Mouse (Mus musculus) kidney, adult 9 months (tissue): ENCODE data around the gene Map3k4.

Experiments
- DNase-seq: peaks from one replicate; pipeline ENCODE4 v3.0.0; 2022

Map3k4 gene

DNA sequence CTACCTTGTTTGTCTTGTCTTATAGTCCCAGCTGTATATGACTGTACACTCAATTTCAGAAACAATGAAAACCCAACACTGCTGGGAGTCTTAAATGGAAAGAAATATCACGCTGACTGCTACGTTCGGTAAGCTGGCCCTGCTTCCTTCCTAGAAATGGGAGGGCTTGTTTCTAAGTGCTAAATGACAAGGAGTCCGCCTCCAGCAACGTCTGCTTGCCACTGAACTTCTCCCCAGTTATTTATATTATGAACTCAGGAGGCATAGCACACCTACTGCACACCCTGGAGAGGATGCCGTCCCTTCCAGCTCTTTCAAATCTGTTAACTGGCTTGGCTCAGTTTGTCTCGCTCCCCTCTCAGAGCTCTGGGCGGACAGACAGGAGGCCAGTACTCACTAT, 105.2 kb downstream of the Map3k4 start:
- no peak for DNase-seq

DNA sequence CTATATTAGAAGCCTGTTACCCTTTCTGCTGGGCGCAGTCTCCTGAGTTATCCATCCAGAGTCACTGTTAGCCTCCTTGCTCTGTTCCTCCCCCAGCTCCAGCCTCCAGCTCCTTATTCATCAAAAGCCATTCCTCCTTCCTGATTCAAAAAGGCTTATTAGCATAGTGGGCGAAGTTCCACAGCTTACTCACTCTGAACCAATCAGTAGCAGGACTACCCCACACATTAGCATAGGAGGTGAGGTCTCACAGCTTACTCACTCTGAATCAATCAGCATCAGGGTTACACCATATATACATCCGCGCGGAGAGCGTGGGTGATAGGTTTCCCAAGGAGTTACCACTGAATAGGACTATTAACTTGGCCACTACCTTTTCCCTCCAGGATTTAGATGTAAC, 106.3 kb downstream of the Map3k4 start:
- DNase-seq = no peak

DNA sequence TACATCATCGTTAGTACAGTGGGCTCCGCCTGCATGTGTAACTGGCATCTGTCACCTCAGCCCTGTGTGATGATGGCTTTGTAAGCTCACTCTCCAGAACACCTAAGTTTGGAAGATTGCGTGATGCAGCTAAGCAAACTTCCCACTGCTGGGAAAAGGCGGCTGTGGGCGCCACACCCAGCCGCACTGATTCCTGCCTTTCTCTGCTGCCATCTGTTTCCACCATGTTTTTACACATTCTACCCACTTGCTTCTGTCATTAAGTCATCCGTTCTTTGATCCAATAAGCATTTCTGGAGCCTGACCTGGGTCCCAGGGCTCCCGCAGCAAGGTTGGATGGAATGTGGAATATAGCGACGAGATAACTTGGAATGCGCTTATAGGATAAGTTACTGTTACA, 106.7 kb downstream of the Map3k4 start:
- no peak for DNase-seq

DNA sequence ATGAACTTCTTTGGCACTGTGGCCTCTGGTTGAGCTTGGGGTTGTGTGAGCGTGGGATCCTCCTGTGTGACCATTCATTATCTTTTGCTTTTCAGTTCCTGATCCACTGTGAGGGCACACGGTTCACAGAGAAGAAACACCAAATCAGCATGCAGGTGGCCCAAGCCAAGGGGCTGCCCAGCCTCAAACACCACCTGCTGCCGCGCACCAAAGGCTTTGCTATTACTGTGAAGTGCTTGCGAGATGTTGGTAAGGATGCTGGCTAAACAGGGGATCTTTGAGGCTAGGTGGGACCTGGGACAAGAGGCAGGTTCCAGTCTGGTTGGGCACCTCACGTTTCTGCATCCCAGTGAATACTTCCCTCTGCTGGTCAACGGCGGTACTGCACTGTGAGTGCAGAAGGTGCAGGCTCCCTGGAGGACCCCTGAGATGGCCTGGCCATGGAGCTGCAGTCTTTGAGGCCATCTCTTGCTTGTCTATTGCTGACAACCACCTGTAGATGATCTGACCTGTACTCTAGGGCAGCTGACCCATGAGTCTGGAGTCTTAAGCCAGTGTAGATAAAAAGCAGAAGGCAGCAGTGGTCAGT, 108.0 kb downstream of the Map3k4 start:
- peak; percentile 81 for DNase-seq

DNA sequence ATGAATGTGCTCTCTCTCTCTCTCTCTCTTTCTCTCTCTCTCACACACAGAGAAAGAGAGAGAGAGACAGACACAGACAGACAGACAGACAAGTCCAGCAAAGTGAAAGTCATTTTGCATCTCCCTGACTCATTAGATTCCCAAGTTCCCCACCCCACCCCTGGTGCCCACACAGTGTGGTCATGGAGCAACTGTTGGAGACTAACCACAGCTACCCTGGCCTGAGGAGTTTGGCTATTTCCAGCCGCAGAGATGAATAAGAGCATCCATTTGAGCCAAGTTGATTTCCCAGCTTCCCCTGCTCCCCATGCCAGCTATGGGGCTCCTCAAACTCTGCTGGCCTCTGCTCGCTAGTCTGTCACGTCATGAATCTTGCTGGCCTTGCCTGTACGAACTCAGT, 109.1 kb downstream of the Map3k4 start:
- DNase-seq = no peak

DNA sequence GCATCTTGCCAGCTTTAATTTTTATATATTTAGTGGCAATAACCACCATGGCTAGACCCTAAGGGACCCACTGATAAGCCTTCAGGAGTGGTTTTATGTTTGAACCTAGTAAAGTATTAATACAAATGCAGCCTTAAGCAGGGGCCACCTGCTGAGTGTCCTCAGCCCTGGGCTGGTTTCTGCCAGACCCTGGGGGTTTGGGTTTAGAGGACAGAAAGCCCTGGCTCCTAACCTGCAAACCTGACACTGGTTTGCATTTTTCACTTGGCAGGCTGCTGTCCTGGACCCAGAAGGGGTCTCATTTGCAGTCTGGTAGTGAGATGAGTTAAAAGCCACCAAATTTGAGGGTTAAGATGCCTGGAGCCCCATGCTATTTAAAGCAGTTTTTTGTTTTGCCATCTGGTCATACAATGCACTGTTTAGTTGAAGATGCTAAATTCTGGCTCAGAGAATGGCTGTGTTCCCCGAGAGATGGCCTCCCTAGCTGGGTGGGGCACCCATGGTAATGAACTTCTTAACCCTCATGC, 111.5 kb downstream of the Map3k4 start:
- no peak for DNase-seq

DNA sequence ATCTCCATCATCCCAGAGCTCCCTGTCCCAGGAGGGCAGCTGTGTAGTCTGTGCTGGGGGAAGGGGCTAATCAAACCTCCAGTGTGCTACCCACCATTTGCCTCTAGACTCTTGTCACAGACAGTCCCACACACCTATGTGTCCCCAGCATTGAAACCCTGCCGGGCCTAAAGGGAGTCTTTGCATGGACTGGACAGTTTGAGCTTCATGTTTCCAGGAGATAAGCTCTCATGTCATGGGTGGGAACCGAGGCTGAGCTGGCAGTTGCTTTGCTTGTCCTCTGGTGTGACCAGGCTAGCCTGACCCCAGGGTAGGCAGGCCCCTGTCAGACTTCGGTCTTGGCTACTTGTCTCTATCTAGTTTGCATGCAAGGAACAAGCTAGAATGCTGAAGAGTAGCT, 112.3 kb downstream of the Map3k4 start:
- DNase-seq = no peak

DNA sequence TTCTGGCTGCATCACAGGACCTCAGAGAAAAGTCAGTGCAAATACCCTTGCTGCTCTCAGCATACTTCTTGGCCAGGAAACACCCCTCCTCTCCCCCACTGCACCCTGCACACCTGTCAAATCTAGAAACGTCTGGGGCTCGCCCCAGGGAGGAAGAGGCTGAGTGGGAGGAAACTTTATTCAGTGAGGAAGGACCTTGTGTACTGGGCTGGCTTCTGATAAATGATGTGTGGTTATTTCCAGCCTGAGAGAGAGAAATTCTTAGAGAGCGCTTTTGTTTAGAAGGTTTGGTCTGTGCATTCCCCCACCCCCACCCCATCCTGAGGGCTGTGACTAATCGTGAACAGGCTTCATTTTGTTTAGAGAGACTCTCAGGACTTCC, 112.9 kb downstream of the Map3k4 start:
- no peak for DNase-seq

DNA sequence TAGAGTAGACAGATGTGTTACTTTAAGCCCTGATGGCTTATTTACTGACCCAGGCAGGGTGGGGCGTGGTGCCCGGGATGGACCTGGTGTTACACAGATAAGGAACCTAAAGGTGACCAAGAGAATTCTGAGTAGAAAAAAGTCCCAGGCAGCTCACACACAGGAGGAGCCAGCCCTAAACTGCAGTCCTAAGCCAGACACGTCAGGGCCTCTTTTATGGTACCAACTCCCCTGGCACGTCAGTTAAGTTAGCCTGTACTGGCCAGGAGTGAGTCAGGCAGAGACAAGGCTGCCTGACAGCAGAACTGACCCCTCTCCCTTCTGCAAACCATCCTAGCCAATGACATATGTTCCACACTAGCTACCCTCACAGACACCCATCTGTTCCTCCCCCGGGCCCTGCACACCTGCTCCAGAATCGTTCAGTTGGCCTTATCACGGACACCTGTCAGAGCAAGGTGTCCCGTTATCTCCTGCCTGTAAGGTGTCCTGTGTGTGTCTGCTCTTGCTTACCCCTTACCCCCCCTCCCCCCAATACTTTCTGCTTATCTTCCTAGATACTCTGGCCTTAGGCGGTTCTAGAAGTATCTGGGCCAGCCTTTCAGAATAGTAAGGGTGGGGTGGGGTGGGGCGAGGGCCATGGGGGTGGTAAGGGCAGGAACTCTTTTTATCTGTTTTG, 113.4 kb downstream of the Map3k4 start:
- DNase-seq = no peak

DNA sequence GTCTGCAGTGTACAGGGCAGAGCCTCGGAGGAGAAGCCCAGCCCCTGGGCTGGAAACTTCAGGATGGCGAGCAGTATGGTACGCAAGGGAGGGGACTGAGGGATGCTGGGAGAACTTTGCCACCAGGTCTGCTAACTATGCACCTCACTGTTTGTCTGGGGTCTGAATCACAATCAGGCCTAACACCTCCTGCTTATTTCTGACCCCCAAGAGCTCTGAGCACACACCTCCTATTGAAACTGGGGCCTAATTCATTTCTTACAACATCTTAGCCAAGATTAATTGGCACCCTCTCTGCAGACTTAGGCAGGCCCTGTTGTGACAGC, 113.9 kb downstream of the Map3k4 start:
- DNase-seq = no peak

DNA sequence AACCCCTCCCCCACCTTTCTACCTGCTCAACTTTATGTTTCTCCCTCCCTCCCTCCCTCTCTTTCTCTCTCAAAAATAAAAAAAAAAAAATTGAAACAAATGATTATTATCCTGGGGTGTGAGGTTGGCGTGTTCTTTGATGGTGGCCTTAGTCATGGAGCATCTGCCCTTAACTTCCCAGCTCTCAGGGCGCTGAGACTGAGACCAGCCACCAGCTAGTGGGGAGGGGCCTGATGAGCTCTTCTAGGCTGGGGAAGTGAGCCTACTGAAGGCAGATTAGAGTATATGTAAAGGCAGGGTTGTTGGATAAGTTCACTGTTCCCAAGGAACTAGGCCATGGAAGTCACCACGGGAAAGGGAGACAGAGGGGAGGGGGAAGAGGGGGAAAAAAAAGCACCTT, 114.3 kb downstream of the Map3k4 start:
- no peak for DNase-seq

DNA sequence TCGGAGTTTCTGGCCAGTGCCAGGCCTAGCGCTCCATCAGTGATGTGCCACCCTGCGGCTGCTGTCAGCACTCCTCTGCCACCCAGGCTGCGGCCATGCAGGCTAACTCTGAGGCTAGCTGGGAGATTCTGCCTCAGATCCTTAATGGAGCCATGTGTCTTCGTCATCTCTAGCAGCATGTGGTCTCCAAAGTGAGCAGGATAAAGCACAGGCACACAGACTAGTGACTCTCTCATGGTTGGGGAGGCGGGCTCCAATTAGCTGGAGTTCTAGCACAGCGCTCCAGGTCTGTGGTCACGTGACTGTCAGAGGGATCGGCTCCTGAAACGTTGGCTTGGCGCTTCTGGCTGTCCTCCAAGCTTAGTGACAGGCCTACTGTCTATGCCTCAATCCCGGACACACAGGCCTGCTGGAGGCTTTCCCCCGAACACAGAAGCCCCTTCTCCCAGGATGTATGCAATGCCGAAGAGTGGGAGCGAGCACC, 115.1 kb downstream of the Map3k4 start:
- DNase-seq = no peak

DNA sequence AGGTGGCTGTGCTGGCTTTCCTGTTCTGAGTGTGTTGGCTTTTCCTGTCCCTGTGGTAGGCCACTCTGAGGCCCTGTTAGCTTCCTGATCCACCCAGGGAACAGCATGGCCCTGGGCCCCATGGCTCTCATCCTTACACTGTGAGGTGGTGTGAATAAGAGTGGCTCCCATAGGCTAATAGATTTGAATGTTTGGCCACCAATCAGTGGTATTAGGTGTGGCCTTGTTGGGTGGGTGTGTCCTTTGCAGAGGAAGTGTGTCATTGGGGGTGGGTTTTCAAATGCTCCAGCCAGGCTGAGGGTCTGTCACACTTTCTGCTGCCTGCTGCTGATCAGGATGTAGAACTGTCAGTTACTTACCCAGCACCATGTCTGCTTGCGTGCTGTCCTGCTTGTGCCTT, 117.5 kb downstream of the Map3k4 start:
- DNase-seq = no peak

DNA sequence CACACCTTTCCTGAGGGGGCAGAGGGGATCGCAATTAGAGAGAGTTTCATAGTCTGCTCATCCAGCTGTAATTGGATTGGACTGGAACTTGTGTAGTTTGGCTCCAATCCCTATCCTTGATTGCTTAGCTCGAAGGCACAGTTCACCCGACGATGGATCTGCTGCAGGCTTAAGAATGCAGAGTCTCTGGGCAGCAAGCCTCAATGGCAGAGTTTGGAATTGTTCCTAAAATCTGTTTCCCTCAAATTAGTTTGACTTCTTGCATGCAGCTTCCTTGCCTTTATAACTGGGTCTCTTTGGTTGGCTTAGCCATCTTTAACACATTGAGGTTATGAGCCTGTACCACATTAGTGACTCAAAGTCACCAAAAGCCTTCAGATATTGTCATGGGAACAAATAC, 118.7 kb downstream of the Map3k4 start:
- DNase-seq = no peak

DNA sequence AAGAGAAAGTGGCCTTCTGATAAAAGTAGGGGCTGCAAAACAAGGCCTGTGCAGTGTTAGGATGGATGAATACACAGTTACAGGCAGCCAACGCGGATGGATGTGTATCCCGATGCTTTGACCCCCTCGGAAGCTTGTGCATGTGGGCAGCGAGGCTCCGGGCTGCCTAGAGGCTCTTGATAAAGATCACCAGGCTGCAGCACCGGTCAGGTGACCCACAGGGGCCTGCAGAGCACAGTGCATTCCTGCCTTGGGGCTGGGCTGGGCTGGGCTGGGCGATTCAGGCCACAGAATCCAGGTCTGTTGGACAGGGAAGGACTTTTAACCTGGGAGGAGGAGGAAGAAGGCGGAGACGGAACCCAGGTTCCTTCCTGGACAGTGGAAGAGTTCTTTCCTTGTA, 123.0 kb downstream of the Map3k4 start:
- no peak for DNase-seq

DNA sequence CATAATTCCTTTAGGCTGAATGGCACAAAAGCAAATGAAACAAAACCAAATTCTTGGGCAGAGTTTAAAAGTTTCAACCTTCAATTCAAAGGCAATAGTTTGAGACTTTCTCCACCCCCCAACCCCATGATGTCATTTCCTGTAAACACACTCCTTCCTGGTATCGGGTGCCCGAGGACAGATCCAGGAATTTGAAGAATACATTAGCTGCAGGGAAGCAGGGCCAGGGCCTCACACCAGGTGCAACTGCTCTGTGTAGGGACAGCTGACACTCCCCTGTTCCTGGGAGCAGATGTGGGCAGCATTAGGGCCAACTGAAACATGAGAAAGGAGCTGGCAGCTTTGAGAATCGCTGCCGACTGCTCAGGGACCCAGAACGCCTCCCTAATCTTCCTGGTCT, 123.5 kb downstream of the Map3k4 start:
- no peak for DNase-seq

DNA sequence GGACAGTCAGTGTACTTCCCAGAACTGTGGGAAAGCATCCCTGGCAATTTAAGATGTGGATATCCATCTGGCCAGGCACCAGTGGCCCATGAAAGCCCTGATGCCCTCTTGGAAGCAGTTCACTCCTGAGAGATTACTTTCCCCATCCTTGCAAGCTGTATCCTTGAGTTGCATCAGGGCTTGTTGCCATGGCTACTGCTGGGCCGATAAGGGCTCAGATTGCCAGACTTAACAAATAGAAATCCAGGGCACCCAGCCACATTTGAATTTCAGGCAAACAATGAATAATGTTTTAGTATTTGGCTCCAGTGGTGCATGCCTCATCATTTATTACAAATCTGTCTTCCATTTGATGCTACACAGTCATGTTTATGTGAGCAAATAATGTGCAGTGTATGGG, 130.8 kb downstream of the Map3k4 start:
- no peak for DNase-seq

DNA sequence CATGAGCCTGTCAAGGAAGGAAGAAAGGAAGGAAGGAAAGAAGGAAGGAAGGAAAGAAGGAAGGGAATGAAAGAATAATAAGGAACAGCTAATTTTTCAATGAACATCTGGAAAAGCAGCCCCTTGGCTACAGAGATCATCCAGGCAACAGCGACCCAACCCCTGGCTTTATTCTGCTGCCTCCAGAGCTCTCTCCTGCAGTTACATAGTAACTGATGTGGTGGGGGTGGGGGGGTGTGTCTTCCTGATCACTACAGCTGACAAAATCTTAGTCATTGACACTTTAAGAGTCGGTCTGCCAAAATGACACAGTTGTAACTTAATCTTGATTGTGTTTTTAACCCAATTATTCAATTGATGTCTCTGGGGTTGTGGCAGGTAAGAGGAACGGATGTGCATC, 132.3 kb downstream of the Map3k4 start:
- DNase-seq = no peak

DNA sequence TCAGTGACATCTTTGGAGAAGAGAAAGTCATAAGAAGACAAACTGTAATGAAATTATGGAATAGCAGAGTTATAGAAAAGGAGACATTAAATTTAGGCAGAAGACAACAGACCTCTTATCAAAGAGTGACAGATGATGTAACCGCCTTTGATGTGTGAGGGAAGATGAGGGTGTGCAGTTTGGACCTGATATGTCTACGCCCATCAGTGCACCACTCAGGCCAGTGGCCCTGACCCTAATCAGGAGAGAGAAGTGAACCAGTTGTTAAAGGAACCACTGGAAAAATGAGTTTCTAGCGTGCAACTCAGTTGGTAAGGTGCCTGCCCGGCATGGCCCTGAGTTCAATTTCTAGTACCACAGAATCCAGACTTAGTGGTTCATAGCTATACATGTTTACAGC, 132.7 kb downstream of the Map3k4 start:
- no peak for DNase-seq

DNA sequence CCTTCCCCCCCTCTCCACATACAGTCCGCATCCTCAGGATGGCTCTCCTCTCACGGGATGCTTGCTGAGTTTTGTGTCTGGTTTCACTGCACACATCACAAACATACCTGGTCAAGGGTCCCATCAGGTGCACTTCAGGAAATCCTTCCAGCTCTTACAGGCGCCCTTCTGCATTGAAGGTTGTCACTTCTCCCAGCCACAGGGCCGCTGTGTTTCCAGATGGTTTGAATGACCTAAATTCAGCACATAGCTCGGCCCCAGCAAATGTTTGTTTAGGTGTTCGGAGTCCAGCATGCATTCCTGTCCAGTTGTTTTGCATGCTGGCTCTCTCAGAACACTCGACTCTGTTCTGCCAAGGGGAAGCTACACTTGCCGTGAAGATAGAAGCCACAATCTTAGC, 134.3 kb downstream of the Map3k4 start:
- no peak for DNase-seq

DNA sequence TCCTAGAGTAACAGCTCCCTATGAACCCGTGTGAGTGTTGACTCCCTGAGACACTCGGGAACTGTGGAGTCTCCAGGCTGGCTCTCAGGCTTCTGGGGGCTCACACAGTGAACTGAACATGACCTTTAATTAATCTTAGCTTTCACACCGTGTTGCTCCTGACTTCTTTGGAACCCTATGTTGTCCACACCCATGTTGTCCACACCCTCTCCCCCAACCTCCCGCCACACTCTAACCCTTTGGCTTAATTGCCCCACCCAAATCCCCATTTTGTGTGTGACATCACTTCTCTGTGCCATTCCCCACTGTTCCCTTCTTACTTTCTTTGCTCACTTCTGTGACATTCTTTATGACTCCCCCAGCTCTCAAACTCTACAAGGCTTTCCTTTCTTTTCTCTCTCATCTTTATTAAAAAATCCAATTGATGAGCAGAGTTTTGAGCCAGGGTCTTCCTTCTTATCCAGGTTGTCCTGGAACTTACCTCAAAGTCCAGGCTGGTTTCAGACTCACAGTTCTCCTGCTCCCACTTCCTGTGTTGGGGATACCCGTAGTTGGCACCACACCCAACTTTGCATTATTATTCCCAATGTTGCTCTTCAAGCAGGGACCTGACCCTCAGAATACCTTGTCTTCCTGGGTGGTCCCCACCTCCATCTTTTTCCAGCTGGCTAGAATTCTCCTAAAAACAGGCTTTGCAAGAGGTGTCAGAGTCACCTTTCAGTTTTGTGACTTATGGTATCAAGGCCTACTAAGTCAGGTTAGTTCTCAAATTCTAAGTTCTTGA, 135.7 kb downstream of the Map3k4 start:
- DNase-seq = no peak

DNA sequence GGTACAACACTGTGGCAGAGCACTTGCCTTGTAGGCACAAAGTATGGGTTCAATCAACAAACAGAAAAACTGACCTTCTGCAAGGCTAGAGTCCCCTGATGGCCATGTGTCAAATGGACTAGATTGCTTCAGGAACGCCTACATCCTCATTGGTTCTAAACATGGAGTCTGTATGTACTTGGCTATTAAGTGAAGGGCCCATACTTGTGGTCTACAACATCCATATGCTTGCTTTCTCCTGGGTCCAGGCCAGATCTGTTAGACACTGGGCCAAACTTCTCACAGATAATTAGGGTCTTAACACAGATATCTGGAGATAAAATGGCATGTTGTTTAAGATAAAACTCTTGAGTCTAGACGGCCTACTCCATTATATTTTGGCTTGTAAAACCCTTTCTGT, 138.8 kb downstream of the Map3k4 start:
- DNase-seq = no peak

DNA sequence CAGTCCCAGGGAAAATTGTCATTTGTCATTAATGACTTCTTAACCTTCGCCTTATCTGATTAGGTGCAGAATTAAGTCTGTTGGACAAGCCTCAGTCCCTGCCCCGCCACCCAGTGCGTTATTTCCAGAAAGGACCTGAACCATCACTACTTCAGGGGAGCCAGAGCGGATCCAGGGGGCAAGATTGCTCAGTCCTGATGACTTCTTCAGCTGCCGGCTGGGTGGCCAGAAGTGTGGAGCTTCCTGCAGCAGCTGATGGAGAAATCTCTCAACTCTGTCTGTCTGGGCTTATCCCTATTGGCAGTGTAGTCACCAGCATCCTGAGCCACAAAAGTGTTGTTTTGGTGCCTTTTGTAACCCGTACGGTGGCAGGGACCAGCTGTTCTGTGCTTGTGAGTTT, 139.3 kb downstream of the Map3k4 start:
- DNase-seq = peak; percentile 26
